Mouse (Mus musculus) heart, embryonic 11.5 days (tissue): ENCODE data around the gene Kif6. TPM values are rescaled to one million over a fixed set of nuclear protein-coding genes. Genes with fewer than 3 reads are reported as not detected.

Experiments used
- ATAC-seq: fragments of 200-750 bp; cut with Nextera tagmentation; replicated peaks from 2 replicates; pipeline ENCODE4 v1.8.0; 2017; ENCODE audit warnings: moderate library complexity; ENCODE audit not compliant: insufficient number of reproducible peaks, low FRiP score, low TSS enrichment
- H3K27ac ChIP-seq: fragments of 300-500 bp; sonication (generic); 2 replicates; pipeline ENCODE4 v1.5.1; 2014; ENCODE audit warnings: mild to moderate bottlenecking, low read depth, low read length
- H3K27me3 ChIP-seq: fragments of 300-500 bp; sonication (generic); 2 replicates; pipeline ENCODE4 v1.6.1; 2014; ENCODE audit warnings: mild to moderate bottlenecking, low read length, mixed read lengths; ENCODE audit not compliant: control insufficient read depth, insufficient read depth
- H3K36me3 ChIP-seq: fragments of 300-500 bp; sonication (generic); 2 replicates; pipeline ENCODE4 v1.6.1; 2014; ENCODE audit warnings: mild to moderate bottlenecking, low read length, moderate library complexity, mixed read lengths; ENCODE audit not compliant: control insufficient read depth, insufficient read depth
- H3K4me1 ChIP-seq: fragments of 300-500 bp; sonication (generic); 2 replicates; pipeline ENCODE4 v1.6.1; 2014; ENCODE audit warnings: low read length; ENCODE audit not compliant: control insufficient read depth, insufficient read depth
- H3K4me2 ChIP-seq: fragments of 300-500 bp; sonication (generic); 2 replicates; pipeline ENCODE4 v1.6.1; 2014; ENCODE audit warnings: mild to moderate bottlenecking, moderate library complexity
- H3K4me3 ChIP-seq: fragments of 300-500 bp; sonication (generic); 2 replicates; pipeline ENCODE4 v1.5.1; 2014; ENCODE audit warnings: low read depth, low read length
- H3K9ac ChIP-seq: fragments of 300-500 bp; sonication (generic); 2 replicates; pipeline ENCODE4 v1.6.1; 2014; ENCODE audit warnings: mild to moderate bottlenecking, low read depth, low read length, moderate library complexity
- H3K9me3 ChIP-seq: fragments of 300-500 bp; sonication (generic); replicated peaks from 2 replicates; pipeline ENCODE4 v1.6.1; 2016; ENCODE audit warnings: low read length; ENCODE audit not compliant: control insufficient read depth
- WGBS: fragments of 180-500 bp; shearing (Covaris S2); extraction: QIAGEN DNeasy Blood & Tissue Kit; methylation state at CpG from one replicate; pipeline ENCODE4 v1.1.7; 2014; ENCODE audit not compliant: insufficient replicate concordance; 5-methylcytosine and 5-hydroxymethylcytosine counted together
- polyA plus RNA-seq: library from polyadenylated mRNA; unstranded; fragments of >200 nt; fragmentation: Nextera tagmentation; extraction: Ambion mirVana; gene quantifications from 2 replicates; pipeline ENCODE4 v1.2.1, GENCODE M21; 2014

The Kif6 gene
- polyA plus RNA-seq, 1 experiment from 2014 or later, result 2.1 TPM

GRCm38 (mm10) chr17:49898849-49899331 lies 284.0 kb downstream of the Kif6 start:
- no peak for ATAC-seq

DNA sequence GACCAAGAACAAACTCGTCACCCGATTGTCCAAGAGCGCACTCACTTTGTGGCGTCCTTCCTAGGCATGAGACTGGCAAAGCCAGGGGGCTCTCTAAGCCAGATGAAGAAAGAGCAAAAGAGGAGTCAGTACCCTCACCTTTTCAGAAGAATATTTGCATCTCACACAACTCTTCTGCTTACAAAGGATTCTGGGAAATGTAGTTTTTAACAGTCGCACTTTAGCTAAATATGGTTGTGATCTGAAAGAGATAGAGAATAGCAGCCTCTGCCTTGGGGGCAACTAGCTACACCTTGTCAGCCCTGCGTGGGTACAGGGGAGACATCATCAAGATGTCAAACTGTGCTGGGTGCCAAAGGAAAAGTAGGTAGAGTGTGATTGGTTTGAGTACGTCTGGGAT lies 287.7 kb downstream of the Kif6 start:
- H3K4me3 ChIP-seq, result no peak overlapping the region
- no peaks in the 10 kb centered on the region for H3K36me3 ChIP-seq
- 81% methylated on average over 7 of the region's 7 CpGs for WGBS

More at GRCm38 (mm10) chr17:49898849-49899331, 284.0 kb downstream of the Kif6 start:
- Histone ChIP-seq H3K36me3 (no peaks in the 10 kb centered on the region), H3K4me2 (peak overlapping the region; percentile 31), H3K9me3 (no peaks in the 10 kb centered on the region), H3K9ac (no peak overlapping the region), H3K27ac (no peak overlapping the region), H3K4me3 (no peak overlapping the region), H3K27me3 (peaks cover 13% of the 10 kb centered on the region), H3K4me1 (0 out of 2 replicates have a peak, but pooled peaks cover 2% of the 10 kb centered on the region)
- 17% methylated on average over 7 of the region's 7 CpGs for WGBS

DNA sequence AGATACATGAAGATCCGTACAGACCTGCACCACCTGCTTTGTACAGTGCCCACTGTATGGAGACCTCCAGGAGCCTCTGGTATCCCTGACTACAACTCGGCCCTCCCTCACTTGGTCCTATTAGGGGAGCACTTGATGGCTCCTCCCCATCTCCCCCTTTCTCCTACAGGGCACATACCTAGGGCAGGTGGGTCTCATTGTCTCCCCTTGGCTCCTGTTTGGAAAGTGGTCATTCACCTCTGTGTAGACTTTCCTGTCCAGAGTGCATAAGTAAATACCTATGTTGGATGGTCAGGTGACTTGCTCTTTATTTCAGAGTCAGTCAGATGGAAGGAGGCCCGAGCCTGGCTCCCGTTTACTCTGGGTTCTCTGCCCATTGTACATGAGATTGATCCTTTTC lies 308.5 kb downstream of the Kif6 start:
- Histone ChIP-seq H3K27ac (no peak overlapping the region), H3K4me1 (no peaks in the 10 kb centered on the region), H3K4me2 (no peak overlapping the region), H3K9ac (no peak overlapping the region), H3K27me3 (no peaks in the 10 kb centered on the region), H3K9me3 (no peaks in the 10 kb centered on the region), H3K36me3 (no peaks in the 10 kb centered on the region), H3K4me3 (no peak overlapping the region)
- WGBS, result 70% methylated on average over 4 of the region's 4 CpGs
- no peak for ATAC-seq

More for the DNA sequence above, 287.7 kb downstream of the Kif6 start:
- ATAC-seq, result no peak
- no peak overlapping the region for H3K27ac ChIP-seq
- H3K9ac ChIP-seq, result no peak overlapping the region
- no peaks in the 10 kb centered on the region for H3K9me3 ChIP-seq
- no peak overlapping the region for H3K4me2 ChIP-seq
- H3K27me3 ChIP-seq, result peaks cover 13% of the 10 kb centered on the region
- peaks cover 2% of the 10 kb centered on the region; the same call in 1 of the 2 replicates for H3K4me1 ChIP-seq

- H3K4me3 ChIP-seq, result no peak overlapping the region
- H3K9ac ChIP-seq, result no peak overlapping the region
- WGBS, result 70% methylated on average over 2 of the region's 2 CpGs
- H3K9me3 ChIP-seq, result no peaks in the 10 kb centered on the region
- H3K4me2 ChIP-seq, result no peak overlapping the region
- no peak for ATAC-seq
- no peak overlapping the region for H3K27ac ChIP-seq
- no peaks in the 10 kb centered on the region for H3K36me3 ChIP-seq
- H3K27me3 ChIP-seq, result no peaks in the 10 kb centered on the region; the same call in 1 of the 2 replicates
- H3K4me1 ChIP-seq, result no peaks in the 10 kb centered on the region
Observed at GRCm38 (mm10) chr17:49927611-49928010, 312.7 kb downstream of the Kif6 start.

- Histone ChIP-seq H3K4me3 (no peak overlapping the region), H3K4me1 (no peaks in the 10 kb centered on the region), H3K27me3 (peaks cover 26% of the 10 kb centered on the region), H3K4me2 (no peak overlapping the region), H3K36me3 (no peaks in the 10 kb centered on the region), H3K27ac (no peak overlapping the region), H3K9ac (no peak overlapping the region), H3K9me3 (no peaks in the 10 kb centered on the region)
- ATAC-seq, result no peak
- WGBS, result 59% methylated on average over 3 of the region's 3 CpGs
Observed at GRCm38 (mm10) chr17:49933806-49934205, 318.9 kb downstream of the Kif6 start.

DNA sequence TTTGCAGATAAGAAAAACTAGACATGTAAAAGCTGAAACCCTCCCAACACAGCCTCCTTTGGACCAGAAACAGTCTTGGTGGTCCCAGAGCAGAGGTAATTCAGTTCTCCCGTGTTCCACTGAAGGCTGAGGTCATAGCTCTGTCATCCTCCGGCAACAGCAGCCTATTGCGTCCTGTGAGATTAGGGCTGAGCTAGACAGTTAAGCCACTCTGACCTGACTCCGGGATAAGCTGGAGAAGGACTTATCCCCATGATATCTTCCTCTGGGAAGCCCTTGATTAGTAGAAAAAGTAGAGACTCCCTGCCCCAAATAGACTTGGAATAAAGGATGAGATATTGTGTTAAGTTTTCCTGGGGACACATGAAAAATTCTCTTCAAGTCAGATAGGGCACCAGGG lies 319.6 kb downstream of the Kif6 start:
- Histone ChIP-seq H3K9ac (no peak overlapping the region), H3K4me2 (no peak overlapping the region), H3K9me3 (no peaks in the 10 kb centered on the region), H3K27ac (no peak overlapping the region), H3K36me3 (no peaks in the 10 kb centered on the region), H3K27me3 (peaks cover 26% of the 10 kb centered on the region), H3K4me1 (no peaks in the 10 kb centered on the region), H3K4me3 (no peak overlapping the region)
- WGBS, result 31% methylated on average over 4 of the region's 4 CpGs
- no peak for ATAC-seq

- Histone ChIP-seq H3K9ac (no peak overlapping the region), H3K9me3 (no peaks in the 10 kb centered on the region), H3K27ac (no peak overlapping the region), H3K4me2 (no peak overlapping the region), H3K36me3 (no peaks in the 10 kb centered on the region), H3K4me3 (no peak overlapping the region), H3K4me1 (no peaks in the 10 kb centered on the region), H3K27me3 (peaks cover 28% of the 10 kb centered on the region)
- ATAC-seq, result no peak
- 4% methylated on average over 4 of the region's 4 CpGs for WGBS
Observed at GRCm38 (mm10) chr17:49935602-49936205, 320.8 kb downstream of the Kif6 start.

- H3K27ac ChIP-seq, result no peak overlapping the region
- H3K9ac ChIP-seq, result no peak overlapping the region
- H3K9me3 ChIP-seq, result no peaks in the 10 kb centered on the region
- no peaks in the 10 kb centered on the region for H3K4me1 ChIP-seq
- H3K27me3 ChIP-seq, result peaks cover 28% of the 10 kb centered on the region
- H3K36me3 ChIP-seq, result no peaks in the 10 kb centered on the region
- no peak overlapping the region for H3K4me2 ChIP-seq
- no peak for ATAC-seq
- 43% methylated on average over 2 of the region's 2 CpGs for WGBS
- no peak overlapping the region for H3K4me3 ChIP-seq
Observed at GRCm38 (mm10) chr17:49936214-49936613, 321.3 kb downstream of the Kif6 start.

DNA sequence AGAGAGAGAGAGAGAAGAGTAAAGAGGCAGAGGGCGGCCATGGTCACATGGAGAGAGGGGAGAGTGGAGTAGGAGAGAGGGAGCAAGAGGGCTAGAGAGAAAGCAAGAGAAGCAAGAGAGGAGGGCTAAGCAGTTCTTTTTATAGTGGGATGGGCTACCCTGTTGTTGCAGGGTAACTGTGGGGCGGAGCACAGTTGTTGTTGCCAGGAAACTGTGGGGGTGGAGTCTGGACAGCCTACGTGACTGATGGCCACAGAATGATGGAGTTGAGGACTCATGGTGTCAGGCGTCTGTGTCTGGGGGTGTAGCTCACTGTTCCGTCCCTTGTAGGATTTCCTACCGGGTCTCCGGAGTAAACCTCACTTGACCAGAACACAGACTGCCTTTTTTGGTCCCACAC lies 324.2 kb downstream of the Kif6 start:
- Histone ChIP-seq H3K27me3 (peaks cover 18% of the 10 kb centered on the region; the same call in 1 of the 2 replicates), H3K4me2 (no peak overlapping the region), H3K27ac (no peak overlapping the region), H3K9ac (no peak overlapping the region), H3K9me3 (peaks cover 2% of the 10 kb centered on the region; the same call in 1 of the 2 replicates), H3K4me3 (no peak overlapping the region), H3K4me1 (no peaks in the 10 kb centered on the region), H3K36me3 (no peaks in the 10 kb centered on the region)
- 70% methylated on average over 7 of the region's 7 CpGs for WGBS
- ATAC-seq, result no peak
